Mouse (Mus musculus) layer of hippocampus, adult 2 months (tissue): ENCODE results near the gene Cldn14. TPM values are rescaled to one million over a fixed set of nuclear protein-coding genes. Genes with fewer than 3 reads are reported as not detected.

ENCODE experiments used
- DNase-seq, 2 experiments: peaks; one replicate each; pipeline ENCODE4 v3.0.0; 2022; ENCODE audit warnings: low spot score in 2 of 2
- H3K27ac ChIP-seq: fragments of 200-600 bp; 2 replicates; pipeline ENCODE4 v1.8.1; 2022
- H3K4me3 ChIP-seq: fragments of 200-600 bp; 2 replicates; pipeline ENCODE4 v1.8.1; 2022; ENCODE audit warnings: mild to moderate bottlenecking
- CTCF ChIP-seq: fragments of 200-600 bp; conservative IDR thresholded peaks from 2 replicates; pipeline ENCODE4 v1.8.1; 2022; ENCODE audit warnings: antibody characterized with exemption, mild to moderate bottlenecking, moderate library complexity
- total RNA-seq, 2 experiments: library from RNA; stranded (reverse); gene quantifications; 2 replicates each; pipeline ENCODE4 v1.2.3; 2021

The Cldn14 gene
- total RNA-seq, 2 experiments from 2014 or later: 0.92 to 0.98 TPM

DNA sequence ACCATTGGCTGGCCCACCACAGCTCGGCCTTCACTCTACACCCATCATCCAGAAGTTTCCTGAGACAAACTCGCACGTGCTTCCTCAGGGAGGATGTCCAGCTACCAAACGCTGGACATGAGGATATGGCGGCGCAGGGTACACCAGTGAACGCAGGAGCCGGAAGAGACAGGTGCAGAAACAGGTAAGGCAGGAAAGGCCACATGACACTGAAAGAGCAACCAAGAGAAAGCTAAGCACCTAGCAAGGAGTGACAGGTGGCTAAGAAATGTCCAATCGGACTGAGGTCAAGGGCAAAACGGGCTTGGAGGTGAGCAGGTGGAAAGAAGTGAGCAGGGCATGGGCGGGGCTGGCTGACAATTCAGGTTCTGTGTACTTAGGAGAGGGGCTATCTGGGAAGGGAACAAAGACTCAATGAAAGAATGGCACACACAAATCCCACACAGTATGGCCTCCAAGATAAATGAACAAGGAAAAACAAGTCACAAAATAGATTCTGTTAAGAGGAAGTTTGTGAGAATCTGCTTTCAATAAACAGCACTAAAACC is 47.5 kb downstream of the Cldn14 start:
- no peak overlapping the region for H3K4me3 ChIP-seq
- H3K27ac ChIP-seq: no peak overlapping the region
- DNase-seq: no peak
- no peak for TF ChIP-seq CTCF

DNA sequence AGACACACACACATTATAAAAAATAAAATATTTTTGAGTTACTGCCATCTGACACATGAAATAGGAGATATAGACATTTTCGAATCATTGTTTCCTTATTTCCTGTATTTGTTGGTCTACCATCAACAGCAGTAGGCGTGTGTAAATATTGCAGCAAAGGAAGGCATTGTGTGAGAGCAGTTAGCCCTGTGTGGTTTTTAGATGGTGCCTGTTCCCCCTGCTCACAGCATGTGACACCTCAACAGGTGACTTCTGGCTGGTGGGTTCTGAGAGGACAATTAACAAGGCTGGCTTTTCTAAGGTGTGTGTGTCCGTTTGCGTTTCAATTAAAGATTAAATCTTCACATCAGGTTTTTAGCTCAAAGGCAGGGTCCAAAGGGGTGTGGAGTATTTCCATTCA is 48.1 kb downstream of the Cldn14 start:
- no peak for TF ChIP-seq CTCF
- no peak overlapping the region for H3K4me3 ChIP-seq
- H3K27ac ChIP-seq: no peak overlapping the region
- no peak for DNase-seq

- Histone ChIP-seq H3K4me3 (no peak overlapping the region), H3K27ac (no peak overlapping the region)
- TF ChIP-seq CTCF: no peak
- DNase-seq: no peak
Observed at GRCm38 (mm10) chr16:93957402-93957801, 51.2 kb downstream of the Cldn14 start.

DNA sequence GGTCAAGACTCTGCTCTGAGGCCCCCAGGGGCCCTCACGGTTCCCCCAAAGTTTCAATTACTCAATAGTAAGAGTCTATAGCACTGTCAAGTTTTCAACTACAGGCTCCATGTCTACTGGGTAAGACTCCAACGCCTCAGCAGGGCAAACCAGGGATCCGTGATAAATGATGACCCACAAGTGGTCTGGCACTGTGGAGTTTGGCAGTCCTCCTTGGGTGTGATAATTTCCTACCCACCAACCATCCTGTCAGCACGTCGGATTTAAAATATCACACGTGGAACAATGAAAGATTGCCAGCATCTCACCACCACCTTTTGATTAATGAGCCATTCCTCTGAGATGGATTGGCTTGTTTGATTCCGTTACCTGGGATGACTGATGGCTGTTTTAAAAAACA is 51.7 kb downstream of the Cldn14 start:
- Histone ChIP-seq H3K4me3 (no peak overlapping the region), H3K27ac (no peak overlapping the region)
- no peak for DNase-seq
- no peak for TF ChIP-seq CTCF

GRCm38 (mm10) chr16:93947396-93947795 is 61.2 kb downstream of the Cldn14 start:
- Histone ChIP-seq H3K4me3 (no peak overlapping the region), H3K27ac (no peak overlapping the region)
- TF ChIP-seq CTCF: peak; percentile 40
- DNase-seq: no peak

DNA sequence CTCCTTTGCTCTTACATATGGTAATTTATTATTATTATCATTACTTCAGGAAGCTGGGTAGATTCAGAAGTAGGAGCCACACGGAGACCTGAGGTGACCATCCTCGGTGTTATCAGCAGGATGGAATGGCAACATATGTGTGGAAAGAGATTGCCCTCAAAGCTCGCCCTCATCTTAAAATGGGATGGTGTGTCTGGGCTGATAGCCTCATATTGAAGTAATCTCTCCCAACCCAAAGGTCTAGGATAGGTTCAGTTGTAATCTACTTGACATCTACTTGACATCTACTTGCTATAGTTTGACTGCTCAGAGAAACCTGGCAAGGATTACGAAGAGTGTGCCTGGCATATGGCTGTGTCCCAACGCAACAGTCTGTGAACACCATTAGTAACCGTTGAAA is 64.3 kb downstream of the Cldn14 start:
- H3K27ac ChIP-seq: no peak overlapping the region
- DNase-seq: no peak
- no peak for TF ChIP-seq CTCF
- H3K4me3 ChIP-seq: no peak overlapping the region

DNA sequence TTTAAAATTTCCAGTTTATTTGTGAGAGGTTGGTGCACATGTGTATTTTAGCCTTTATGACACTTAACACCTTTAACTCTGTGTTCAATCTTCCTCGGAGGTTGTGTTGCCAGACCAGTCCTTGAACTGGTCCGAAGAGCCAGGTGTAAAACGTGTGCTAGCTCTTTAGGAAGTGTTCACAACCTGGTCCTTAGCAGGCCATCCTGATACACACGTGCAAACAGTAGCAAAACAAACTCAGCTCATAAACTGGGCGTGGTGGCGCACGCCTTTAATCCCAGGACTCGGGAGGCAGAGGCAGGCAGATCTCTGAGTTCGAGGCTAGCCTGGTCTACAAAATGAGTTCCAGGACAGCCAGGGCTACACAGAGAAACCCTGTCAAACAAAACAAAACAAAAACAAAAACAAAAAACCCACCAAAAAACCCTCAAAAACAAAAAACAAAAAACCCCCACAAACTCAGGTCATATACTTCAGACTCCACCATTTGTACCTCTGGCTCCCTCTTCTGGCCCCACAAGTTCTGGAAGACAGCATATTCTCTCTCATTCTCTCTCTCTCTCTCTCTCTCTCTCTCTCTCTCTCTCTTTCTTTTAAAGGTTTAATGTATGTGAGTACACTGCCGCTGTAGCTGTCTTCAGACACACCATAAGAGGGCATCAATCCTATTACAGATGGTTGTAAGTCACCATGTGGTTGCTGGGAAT is 65.7 kb downstream of the Cldn14 start:
- no peak overlapping the region for H3K27ac ChIP-seq
- no peak for DNase-seq
- peak; percentile 30; the same call in 1 of the 2 replicates for TF ChIP-seq CTCF
- H3K4me3 ChIP-seq: no peak overlapping the region

DNA sequence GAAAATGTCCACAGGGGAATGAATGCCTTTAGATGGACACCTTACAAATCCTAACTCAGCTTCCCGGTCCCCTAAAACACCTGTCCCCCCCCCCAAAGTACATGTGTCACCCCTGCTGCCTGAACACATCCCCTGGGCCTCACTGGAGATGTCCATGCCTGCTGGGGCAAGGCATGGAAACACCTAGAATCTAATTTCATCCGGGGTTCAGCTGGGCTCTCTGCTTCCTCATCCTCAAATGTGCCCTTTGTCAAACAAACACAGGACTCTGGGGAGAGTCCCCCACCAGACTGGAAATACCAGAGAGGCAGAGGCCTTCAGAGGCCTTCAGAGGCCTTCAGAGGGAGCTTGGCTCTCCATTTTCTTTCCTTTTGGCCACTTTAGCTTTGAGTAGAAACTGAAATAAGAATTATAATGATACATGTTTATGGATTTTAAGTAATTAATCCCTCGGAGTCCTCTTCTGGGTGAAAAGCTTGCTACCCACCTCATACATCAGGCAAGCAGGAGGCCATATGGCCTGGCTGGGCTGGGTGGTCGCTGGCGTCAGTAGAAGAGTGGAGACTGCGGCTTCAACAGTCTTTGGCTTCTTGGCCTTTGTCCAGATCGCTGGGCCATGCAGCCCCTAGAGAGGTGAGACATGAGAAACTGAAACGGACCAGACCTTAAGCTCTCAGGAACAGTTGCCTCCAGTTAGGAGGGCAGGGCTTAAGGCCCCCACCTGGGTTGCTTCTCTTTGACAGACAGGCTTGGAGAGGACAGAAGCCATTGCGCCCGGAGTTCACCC is 66.7 kb downstream of the Cldn14 start:
- Histone ChIP-seq H3K27ac (no peak overlapping the region), H3K4me3 (no peak overlapping the region)
- no peak for TF ChIP-seq CTCF
- no peak for DNase-seq

DNA sequence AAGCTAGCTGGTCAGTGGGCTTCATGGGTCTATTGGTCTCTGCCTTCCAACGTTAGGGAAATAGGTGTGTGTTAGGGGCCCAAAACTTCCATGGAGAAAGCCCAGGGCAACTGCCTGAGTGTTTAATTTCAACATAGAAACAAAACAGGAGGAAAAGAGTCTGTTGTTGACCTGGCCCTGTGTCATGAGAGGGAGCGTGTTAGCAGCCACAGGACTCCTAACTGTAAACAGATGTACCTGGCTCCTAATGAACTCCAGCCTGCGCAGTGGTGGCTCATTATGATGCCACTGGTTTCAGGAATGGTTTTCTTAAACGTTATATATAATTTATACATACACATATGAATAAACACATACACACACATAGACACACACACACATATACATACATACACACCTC is 68.7 kb downstream of the Cldn14 start:
- no peak for DNase-seq
- H3K27ac ChIP-seq: no peak overlapping the region
- H3K4me3 ChIP-seq: no peak overlapping the region
- TF ChIP-seq CTCF: no peak

- peak; percentile 45 to 83 for DNase-seq
- TF ChIP-seq CTCF: peak; percentile 94
- Histone ChIP-seq H3K27ac (no peak overlapping the region), H3K4me3 (peak overlapping the region; percentile 42)
Observed at GRCm38 (mm10) chr16:93938400-93938846, 70.2 kb downstream of the Cldn14 start.

DNA sequence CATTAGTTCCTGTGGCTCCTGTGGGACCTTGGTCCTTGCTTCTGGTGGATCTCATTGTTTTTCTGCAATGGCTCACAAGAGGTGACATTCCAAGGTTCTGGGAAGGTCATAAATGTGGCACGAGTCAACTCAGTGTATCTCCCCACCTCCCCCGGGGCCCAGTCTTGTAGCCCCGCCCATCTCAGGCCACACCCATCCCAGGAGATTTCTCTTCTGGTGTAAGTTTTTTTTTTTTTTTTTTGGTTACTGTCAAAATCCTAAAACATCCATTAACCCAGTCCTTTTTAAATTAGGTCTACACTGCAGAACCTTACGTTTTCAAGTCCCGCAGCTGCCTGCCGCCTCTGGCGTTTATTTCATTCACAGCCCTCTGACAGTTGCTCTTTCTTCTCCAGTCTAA is 73.6 kb downstream of the Cldn14 start:
- no peak for DNase-seq
- Histone ChIP-seq H3K4me3 (no peak overlapping the region), H3K27ac (no peak overlapping the region)
- no peak for TF ChIP-seq CTCF

GRCm38 (mm10) chr16:93934588-93934987 is 74.0 kb downstream of the Cldn14 start:
- H3K27ac ChIP-seq: no peak overlapping the region
- DNase-seq: no peak
- TF ChIP-seq CTCF: no peak
- no peak overlapping the region for H3K4me3 ChIP-seq
